Mouse (Mus musculus): ENCODE measurements around the gene Spata13. TPM values are rescaled to one million over a fixed set of nuclear protein-coding genes. Genes with fewer than 3 reads are reported as not detected.

The Spata13 gene
- polyA plus RNA-seq, 1 experiment: 21.6 TPM

DNA sequence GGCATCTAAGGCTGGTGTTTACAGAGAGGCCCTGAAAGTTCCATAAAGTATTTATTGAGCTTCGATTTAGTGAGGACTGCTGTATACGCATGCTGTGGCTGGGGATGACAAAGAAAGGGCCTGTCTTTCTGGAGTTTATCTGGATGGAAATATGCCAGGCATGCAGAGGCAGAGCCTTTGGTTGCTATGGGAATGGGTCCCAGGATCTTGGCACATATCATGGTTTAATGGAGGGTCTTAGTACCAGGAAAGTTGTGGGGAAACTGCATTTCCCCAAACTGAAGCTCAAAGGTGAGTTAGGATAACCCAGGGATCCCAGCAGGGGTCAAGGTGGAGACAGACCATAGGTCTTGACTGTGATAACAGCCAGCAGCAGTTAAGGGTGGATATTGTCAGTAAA lies 37.7 kb downstream of the Spata13 start:
- Histone ChIP-seq H3K36me3 (ENCODE audit: control insufficient read depth, insufficient read depth, low read length) (no peaks in the 10 kb centered on the region), H3K4me1 (ENCODE audit: control insufficient read depth, insufficient read depth, insufficient read length, low read length) (no peaks in the 10 kb centered on the region), H3K27ac (ENCODE audit: insufficient read depth, low read depth, low read length) (no peak overlapping the region), H3K27me3 (ENCODE audit: control insufficient read depth, insufficient read depth, low read length) (no peaks in the 10 kb centered on the region), H3K4me3 (ENCODE audit: low read depth, low read length) (no peak overlapping the region)
- TF ChIP-seq POLR2A (IDR thresholded peaks at IDR 0.05; ENCODE audit: low read depth, low read length): no peak
- TF ChIP-seq CTCF (IDR thresholded peaks at IDR 0.05; ENCODE audit: extremely low read depth, insufficient read length, insufficient replicate concordance, low read depth, low read length): no peak
- WGBS: 63% methylated on average over 2 of the region's 2 CpGs

DNA sequence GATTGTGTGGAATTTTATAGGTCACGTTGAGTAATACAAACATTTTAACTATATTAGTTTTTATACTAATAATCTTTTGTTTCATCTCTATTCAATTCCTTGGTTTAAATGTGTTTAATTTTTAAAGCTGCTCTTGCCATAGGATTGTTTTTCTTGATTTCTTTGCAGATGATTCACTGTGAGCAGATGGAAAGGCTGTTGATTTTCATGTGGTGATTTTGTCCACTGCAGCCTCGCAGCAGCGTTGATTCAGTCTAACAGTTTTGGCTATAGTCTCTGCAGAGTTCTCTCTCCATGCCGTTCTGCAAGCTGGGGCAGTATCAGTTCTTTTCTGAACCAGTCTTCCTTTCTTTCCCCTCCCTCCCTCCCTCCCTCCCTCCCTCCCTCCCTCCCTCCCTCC lies 41.9 kb downstream of the Spata13 start:
- Histone ChIP-seq H3K4me1 (ENCODE audit: control insufficient read depth, insufficient read depth, insufficient read length, low read length) (no peaks in the 10 kb centered on the region), H3K27ac (ENCODE audit: insufficient read depth, low read depth, low read length) (no peak overlapping the region), H3K36me3 (ENCODE audit: control insufficient read depth, insufficient read depth, low read length) (no peaks in the 10 kb centered on the region), H3K27me3 (ENCODE audit: control insufficient read depth, insufficient read depth, low read length) (no peaks in the 10 kb centered on the region), H3K4me3 (ENCODE audit: low read depth, low read length) (no peak overlapping the region)
- TF ChIP-seq POLR2A (IDR thresholded peaks at IDR 0.05; ENCODE audit: low read depth, low read length) (no peak), CTCF (IDR thresholded peaks at IDR 0.05; ENCODE audit: extremely low read depth, insufficient read length, insufficient replicate concordance, low read depth, low read length) (no peak)
- WGBS: 87% methylated on average over 4 of the region's 4 CpGs

DNA sequence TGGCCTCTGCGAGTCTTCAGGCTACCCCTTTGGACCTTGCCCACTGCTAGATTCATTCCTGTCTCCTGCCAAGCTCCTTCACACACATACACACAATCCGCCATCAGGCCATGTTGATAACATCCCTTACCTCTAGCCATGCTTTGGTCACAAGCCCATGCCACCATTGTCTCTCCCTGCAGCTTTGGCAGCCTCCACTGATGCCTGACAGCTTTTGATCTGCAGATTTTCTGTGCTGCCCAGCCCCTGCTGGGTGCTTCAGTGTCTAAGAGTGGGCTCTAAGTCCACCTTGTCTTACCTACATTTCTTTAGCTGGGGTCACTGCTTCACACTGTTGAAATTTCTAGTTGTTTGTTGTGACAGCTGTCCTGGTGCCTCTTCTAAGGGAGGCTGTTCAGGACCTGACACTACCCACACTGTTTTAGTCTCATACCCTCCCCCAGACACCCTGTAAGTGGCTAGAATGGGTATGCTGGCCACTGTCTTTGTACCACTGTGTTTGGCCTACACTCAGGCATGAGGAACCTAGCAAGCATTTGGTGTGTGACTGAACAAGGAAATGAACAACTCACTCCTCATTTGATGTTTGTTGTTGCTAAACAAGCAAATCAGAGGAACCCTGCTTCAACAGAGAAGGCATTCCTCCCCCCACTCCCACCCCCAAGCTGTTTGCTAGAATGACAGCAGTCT lies 43.0 kb downstream of the Spata13 start:
- WGBS: 65% methylated on average over 2 of the region's 2 CpGs
- no peaks in the 10 kb centered on the region for H3K36me3 ChIP-seq (ENCODE audit: control insufficient read depth, insufficient read depth, low read length)
- peaks cover 2% of the 10 kb centered on the region; the same call in 1 of the 2 replicates for H3K4me1 ChIP-seq (ENCODE audit: control insufficient read depth, insufficient read depth, insufficient read length, low read length)
- no peak overlapping the region for H3K27ac ChIP-seq (ENCODE audit: insufficient read depth, low read depth, low read length)
- H3K27me3 ChIP-seq (ENCODE audit: control insufficient read depth, insufficient read depth, low read length): no peaks in the 10 kb centered on the region
- no peak overlapping the region for H3K4me3 ChIP-seq (ENCODE audit: low read depth, low read length)
- TF ChIP-seq CTCF (IDR thresholded peaks at IDR 0.05; ENCODE audit: extremely low read depth, insufficient read length, insufficient replicate concordance, low read depth, low read length) (no peak), POLR2A (IDR thresholded peaks at IDR 0.05; ENCODE audit: low read depth, low read length) (no peak)

DNA sequence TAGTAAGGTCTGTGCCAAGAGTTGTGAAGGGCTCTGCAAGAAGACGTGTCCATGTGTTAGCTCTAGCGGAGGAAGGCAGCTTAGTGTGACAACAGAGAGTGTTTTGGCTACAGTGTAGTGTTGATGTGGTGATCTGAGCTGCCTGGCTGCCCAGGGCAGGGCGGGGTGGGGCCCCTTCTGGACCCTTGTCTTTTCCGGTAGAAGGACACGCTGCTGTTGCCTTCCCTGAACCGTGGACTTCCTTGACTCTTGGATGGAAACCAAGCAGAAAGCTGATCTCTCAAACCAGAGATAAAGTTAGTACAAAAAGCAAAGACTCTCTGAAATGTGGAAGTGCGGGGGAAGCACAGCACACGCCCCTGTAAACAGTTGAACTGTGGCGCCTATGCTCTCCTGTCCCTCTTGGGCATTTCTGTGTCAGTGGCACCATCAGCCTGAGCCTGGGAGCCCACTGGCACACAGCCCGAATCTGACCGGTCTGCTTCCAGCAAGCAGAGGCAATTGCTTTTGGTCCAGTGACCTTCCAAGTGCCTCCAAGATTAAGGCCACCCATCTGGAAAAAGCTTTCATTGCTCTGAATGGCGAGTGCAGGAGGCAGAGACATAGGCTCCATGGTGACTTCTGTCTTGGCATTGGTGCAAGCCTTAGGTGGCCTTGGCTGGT lies 48.7 kb downstream of the Spata13 start:
- no peaks in the 10 kb centered on the region for H3K36me3 ChIP-seq (ENCODE audit: control insufficient read depth, insufficient read depth, low read length)
- H3K4me1 ChIP-seq (ENCODE audit: control insufficient read depth, insufficient read depth, insufficient read length, low read length): peaks cover 18% of the 10 kb centered on the region
- peak overlapping the region; percentile 27; the same call in 1 of the 2 replicates for H3K27ac ChIP-seq (ENCODE audit: insufficient read depth, low read depth, low read length)
- no peak overlapping the region for H3K4me3 ChIP-seq (ENCODE audit: low read depth, low read length)
- H3K27me3 ChIP-seq (ENCODE audit: control insufficient read depth, insufficient read depth, low read length): no peaks in the 10 kb centered on the region
- TF ChIP-seq CTCF (IDR thresholded peaks at IDR 0.05; ENCODE audit: extremely low read depth, insufficient read length, insufficient replicate concordance, low read depth, low read length) (no peak), POLR2A (IDR thresholded peaks at IDR 0.05; ENCODE audit: low read depth, low read length) (no peak)
- 13% methylated on average over 12 of the region's 12 CpGs for WGBS

DNA sequence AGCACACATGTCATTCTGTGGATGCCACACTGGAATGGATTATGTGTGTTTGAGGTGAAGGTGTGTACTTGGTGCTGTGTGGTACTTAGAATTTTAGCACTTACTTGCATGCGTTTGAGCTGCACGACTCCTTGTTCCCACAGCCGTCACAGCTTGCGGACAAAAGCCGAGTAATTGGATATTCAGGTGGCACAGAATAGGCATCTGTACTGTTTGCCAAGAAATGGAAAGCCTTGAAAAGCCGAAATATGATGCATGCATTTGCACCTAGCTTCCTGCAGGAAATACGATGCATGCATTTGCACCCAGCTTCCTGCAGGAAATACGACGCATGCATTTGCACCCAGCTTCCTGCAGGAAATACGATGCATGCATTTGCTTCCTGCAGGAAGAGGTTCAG lies 50.2 kb downstream of the Spata13 start:
- Histone ChIP-seq H3K27me3 (ENCODE audit: control insufficient read depth, insufficient read depth, low read length) (no peaks in the 10 kb centered on the region), H3K27ac (ENCODE audit: insufficient read depth, low read depth, low read length) (no peak overlapping the region), H3K4me3 (ENCODE audit: low read depth, low read length) (no peak overlapping the region), H3K36me3 (ENCODE audit: control insufficient read depth, insufficient read depth, low read length) (no peaks in the 10 kb centered on the region), H3K4me1 (ENCODE audit: control insufficient read depth, insufficient read depth, insufficient read length, low read length) (peaks cover 18% of the 10 kb centered on the region)
- WGBS: 59% methylated on average over 10 of the region's 10 CpGs
- no peak for TF ChIP-seq CTCF (IDR thresholded peaks at IDR 0.05; ENCODE audit: extremely low read depth, insufficient read length, insufficient replicate concordance, low read depth, low read length)
- TF ChIP-seq POLR2A (IDR thresholded peaks at IDR 0.05; ENCODE audit: low read depth, low read length): no peak

DNA sequence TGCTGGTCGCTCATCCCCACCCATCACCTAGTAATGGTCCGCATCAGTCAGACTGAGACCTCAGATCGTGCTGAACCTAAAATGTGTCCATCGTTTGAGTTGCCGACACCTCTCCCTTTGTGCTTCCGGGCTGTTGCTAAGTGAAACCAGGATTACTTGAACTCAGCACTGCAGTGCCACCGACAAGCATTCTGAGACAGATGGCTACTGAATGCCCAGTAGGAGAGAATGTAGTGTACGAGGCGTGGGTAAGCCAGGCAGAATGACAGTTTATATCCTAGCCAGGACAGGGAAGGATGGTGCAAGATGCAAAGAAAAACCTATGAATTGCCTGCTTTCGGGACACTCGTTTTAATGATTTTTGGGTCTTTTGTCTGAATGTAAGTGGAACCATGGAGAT lies 52.9 kb downstream of the Spata13 start:
- Histone ChIP-seq H3K4me1 (ENCODE audit: control insufficient read depth, insufficient read depth, insufficient read length, low read length) (peaks cover 16% of the 10 kb centered on the region), H3K27me3 (ENCODE audit: control insufficient read depth, insufficient read depth, low read length) (no peaks in the 10 kb centered on the region), H3K27ac (ENCODE audit: insufficient read depth, low read depth, low read length) (peak overlapping the region; percentile 50), H3K36me3 (ENCODE audit: control insufficient read depth, insufficient read depth, low read length) (0 out of 2 replicates have a peak, but pooled peaks cover 3% of the 10 kb centered on the region), H3K4me3 (ENCODE audit: low read depth, low read length) (no peak overlapping the region)
- no peak for TF ChIP-seq CTCF (IDR thresholded peaks at IDR 0.05; ENCODE audit: extremely low read depth, insufficient read length, insufficient replicate concordance, low read depth, low read length)
- TF ChIP-seq POLR2A (IDR thresholded peaks at IDR 0.05; ENCODE audit: low read depth, low read length): no peak
- WGBS: 85% methylated on average over 11 of the region's 11 CpGs

DNA sequence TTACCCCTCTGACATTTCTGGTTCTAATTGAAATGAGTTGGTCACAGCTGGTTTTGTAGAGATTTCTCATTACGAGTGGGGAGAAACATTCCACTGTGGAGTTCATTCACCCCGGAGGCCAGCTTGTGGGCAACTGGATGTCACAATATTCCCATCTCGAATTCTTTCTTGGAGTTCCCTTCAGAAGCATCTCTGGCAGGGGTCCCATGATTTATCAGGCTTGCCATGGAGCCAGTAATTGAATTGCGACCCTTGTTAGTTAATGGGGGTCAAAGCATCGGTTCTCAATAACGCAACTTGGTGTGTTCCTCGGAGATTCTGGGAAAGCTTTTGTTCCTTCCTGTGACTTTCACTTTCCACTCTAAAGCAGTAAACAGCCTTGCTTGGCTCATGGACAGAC lies 53.4 kb downstream of the Spata13 start:
- Histone ChIP-seq H3K36me3 (ENCODE audit: control insufficient read depth, insufficient read depth, low read length) (peaks cover 5% of the 10 kb centered on the region; the same call in 1 of the 2 replicates), H3K27ac (ENCODE audit: insufficient read depth, low read depth, low read length) (peak overlapping the region; percentile 50), H3K27me3 (ENCODE audit: control insufficient read depth, insufficient read depth, low read length) (no peaks in the 10 kb centered on the region), H3K4me1 (ENCODE audit: control insufficient read depth, insufficient read depth, insufficient read length, low read length) (peaks cover 14% of the 10 kb centered on the region), H3K4me3 (ENCODE audit: low read depth, low read length) (no peak overlapping the region)
- TF ChIP-seq CTCF (IDR thresholded peaks at IDR 0.05; ENCODE audit: extremely low read depth, insufficient read length, insufficient replicate concordance, low read depth, low read length): no peak
- TF ChIP-seq POLR2A (IDR thresholded peaks at IDR 0.05; ENCODE audit: low read depth, low read length): no peak
- 47% methylated on average over 7 of the region's 7 CpGs for WGBS
